Comparison of ENCODE assay signal across 16 mouse cellular contexts in the genomic region with DNA sequence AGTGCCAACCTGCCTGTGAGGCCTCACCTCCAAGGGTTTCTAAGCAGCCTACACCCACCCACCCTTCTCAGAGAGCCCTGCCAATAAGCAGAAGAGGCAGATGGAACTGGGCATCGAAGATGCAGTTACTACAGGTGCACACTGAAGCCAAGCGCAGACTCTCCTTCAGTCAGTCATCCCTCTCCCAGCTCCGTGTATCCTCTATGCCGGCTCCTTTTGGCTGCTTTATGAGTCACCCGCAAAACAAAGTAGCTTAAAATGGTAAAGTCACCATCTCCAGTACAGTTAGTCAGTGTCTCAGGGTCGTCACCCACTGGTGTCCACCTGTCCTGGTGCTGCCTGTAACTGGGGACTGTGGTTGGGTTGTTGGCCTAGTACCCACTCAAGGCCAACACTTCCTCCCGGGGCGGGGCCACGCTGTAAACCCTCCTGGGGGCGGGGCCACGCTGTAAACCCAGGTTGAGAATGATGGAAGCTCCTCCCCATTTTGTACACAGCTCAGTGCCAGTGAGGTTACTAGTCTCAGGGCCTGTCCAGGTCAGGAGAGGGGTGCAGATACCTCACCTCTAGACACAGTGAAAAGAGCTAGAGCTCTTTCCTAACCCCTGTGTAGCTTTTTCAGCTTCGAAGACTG. TPM values are rescaled to one million over a fixed set of nuclear protein-coding genes. Genes with fewer than 3 reads are reported as not detected.
DNase-seq lines count a peak whose midpoint lies in the region; ATAC-seq lines count a peak whose summit lies in the region.
"Had no signal": no experiment of that assay in that cellular context is flagged by ENCODE, and none has a peak within 500 bp of the region (broad histone marks: within the 10 kb centered on the region; RNA-seq: fewer than 3 reads in every experiment).

No protein-coding gene starts in this region.

- WGBS in forebrain, embryonic 10.5 days: 62% methylated on average over 12 of the region's 12 CpGs
- WGBS in forebrain, embryonic 13.5 days: 65% methylated on average over 12 of the region's 12 CpGs
- 60% methylated on average over 12 of the region's 12 CpGs for WGBS in liver, embryonic 12.5 days (ENCODE audit: insufficient replicate concordance)
- 64% methylated on average over 12 of the region's 12 CpGs for WGBS in liver, embryonic 11.5 days
- 66% methylated on average over 12 of the region's 12 CpGs for WGBS in hindbrain, embryonic 12.5 days
- WGBS in stomach, embryonic 15.5 days: 65% methylated on average over 12 of the region's 12 CpGs

- intact Hi-C loops in left cerebral cortex, postnatal 10 days (cut with DNase I): no loop called here

- H3K4me3 ChIP-seq in forebrain, embryonic 10.5 days: no peak overlapping the region
- no peak overlapping the region for H3K4me3 ChIP-seq in forebrain, embryonic 13.5 days
- no peak overlapping the region for H3K4me3 ChIP-seq in liver, embryonic 12.5 days
- no peak overlapping the region for H3K4me3 ChIP-seq in liver, embryonic 11.5 days (ENCODE audit: low read depth, low read length)
- no peak overlapping the region for H3K4me3 ChIP-seq in hindbrain, embryonic 12.5 days
- H3K4me3 ChIP-seq in stomach, embryonic 15.5 days (replicated peaks): no peak overlapping the region
- H3K4me3 ChIP-seq: limb, embryonic 15.5 days; lung, embryonic 15.5 days had no signal

- no peak for ATAC-seq in forebrain, embryonic 13.5 days
- ATAC-seq in liver, embryonic 12.5 days: peak; percentile 21; the same call in 1 of the 2 replicates
- no peak for ATAC-seq in liver, embryonic 11.5 days (replicated peaks; ENCODE audit: low FRiP score)
- no peak for ATAC-seq in hindbrain, embryonic 12.5 days (ENCODE audit: low FRiP score)
- 0 out of 2 replicates have a peak, but pooled peaks have one; percentile 27 for ATAC-seq in stomach, embryonic 15.5 days (ENCODE audit: insufficient read depth, low FRiP score, low read depth)

- peaks cover 12% of the 10 kb centered on the region for H3K4me1 ChIP-seq in forebrain, embryonic 10.5 days
- H3K4me1 ChIP-seq in forebrain, embryonic 13.5 days: peaks cover 15% of the 10 kb centered on the region
- H3K4me1 ChIP-seq in liver, embryonic 12.5 days: no peaks in the 10 kb centered on the region
- no peaks in the 10 kb centered on the region for H3K4me1 ChIP-seq in liver, embryonic 11.5 days (replicated peaks; ENCODE audit: control insufficient read depth, insufficient read depth, low read length)
- H3K4me1 ChIP-seq in hindbrain, embryonic 12.5 days: 0 out of 2 replicates have a peak, but pooled peaks cover 3% of the 10 kb centered on the region
- H3K4me1 ChIP-seq in stomach, embryonic 15.5 days: no peaks in the 10 kb centered on the region
- H3K4me1 ChIP-seq: limb, embryonic 15.5 days; lung, embryonic 15.5 days had no signal

- no peak overlapping the region for H3K4me2 ChIP-seq in forebrain, embryonic 13.5 days
- no peak overlapping the region for H3K4me2 ChIP-seq in liver, embryonic 12.5 days
- H3K4me2 ChIP-seq in liver, embryonic 11.5 days: no peak overlapping the region
- no peak overlapping the region for H3K4me2 ChIP-seq in hindbrain, embryonic 12.5 days (replicated peaks)
- H3K4me2 ChIP-seq in stomach, embryonic 15.5 days: no peak overlapping the region
- H3K4me2 ChIP-seq: limb, embryonic 15.5 days; lung, embryonic 15.5 days had no signal

- no peaks in the 10 kb centered on the region for H3K9me3 ChIP-seq in forebrain, embryonic 10.5 days
- H3K9me3 ChIP-seq in forebrain, embryonic 13.5 days (replicated peaks): no peaks in the 10 kb centered on the region
- H3K9me3 ChIP-seq in liver, embryonic 12.5 days (replicated peaks): no peaks in the 10 kb centered on the region
- H3K9me3 ChIP-seq in liver, embryonic 11.5 days (ENCODE audit: control insufficient read depth, low read length): no peaks in the 10 kb centered on the region
- H3K9me3 ChIP-seq in hindbrain, embryonic 12.5 days (replicated peaks): no peaks in the 10 kb centered on the region
- H3K9me3 ChIP-seq in stomach, embryonic 15.5 days: no peaks in the 10 kb centered on the region
- H3K9me3 ChIP-seq: limb, embryonic 15.5 days; lung, embryonic 15.5 days had no signal

- no peaks in the 10 kb centered on the region for H3K27me3 ChIP-seq in forebrain, embryonic 10.5 days (ENCODE audit: poor library complexity, severe bottlenecking)
- no peaks in the 10 kb centered on the region for H3K27me3 ChIP-seq in forebrain, embryonic 13.5 days
- H3K27me3 ChIP-seq in liver, embryonic 12.5 days (replicated peaks): 0 out of 2 replicates have a peak, but pooled peaks cover 4% of the 10 kb centered on the region
- H3K27me3 ChIP-seq in liver, embryonic 11.5 days (replicated peaks; ENCODE audit: control insufficient read depth, insufficient read depth, low read length): no peaks in the 10 kb centered on the region
- H3K27me3 ChIP-seq in hindbrain, embryonic 12.5 days: no peaks in the 10 kb centered on the region
- H3K27me3 ChIP-seq in stomach, embryonic 15.5 days (replicated peaks): no peaks in the 10 kb centered on the region
- H3K27me3 ChIP-seq: lung, embryonic 15.5 days had no signal

- H3K9ac ChIP-seq in forebrain, embryonic 13.5 days: no peak overlapping the region
- no peak overlapping the region for H3K9ac ChIP-seq in liver, embryonic 12.5 days
- no peak overlapping the region for H3K9ac ChIP-seq in liver, embryonic 11.5 days (ENCODE audit: low read depth, low read length)
- H3K9ac ChIP-seq in hindbrain, embryonic 12.5 days: peak overlapping the region; percentile 32; the same call in 1 of the 2 replicates
- no peak overlapping the region for H3K9ac ChIP-seq in stomach, embryonic 15.5 days
- H3K9ac ChIP-seq: limb, embryonic 15.5 days; lung, embryonic 15.5 days had no signal

- H3K36me3 ChIP-seq in forebrain, embryonic 10.5 days (replicated peaks): no peaks in the 10 kb centered on the region
- H3K36me3 ChIP-seq in forebrain, embryonic 13.5 days (ENCODE audit: poor library complexity, severe bottlenecking): no peaks in the 10 kb centered on the region
- H3K36me3 ChIP-seq in liver, embryonic 12.5 days: no peaks in the 10 kb centered on the region
- no peaks in the 10 kb centered on the region for H3K36me3 ChIP-seq in liver, embryonic 11.5 days (ENCODE audit: control insufficient read depth, insufficient read depth, low read length)
- no peaks in the 10 kb centered on the region for H3K36me3 ChIP-seq in hindbrain, embryonic 12.5 days
- H3K36me3 ChIP-seq in stomach, embryonic 15.5 days: no peaks in the 10 kb centered on the region
- H3K36me3 ChIP-seq: limb, embryonic 15.5 days; lung, embryonic 15.5 days had no signal

- H3K27ac ChIP-seq in forebrain, embryonic 10.5 days: peak overlapping the region; percentile 78
- no peak overlapping the region for H3K27ac ChIP-seq in forebrain, embryonic 13.5 days
- H3K27ac ChIP-seq in liver, embryonic 12.5 days: no peak overlapping the region
- H3K27ac ChIP-seq in liver, embryonic 11.5 days (ENCODE audit: low read depth, low read length): no peak overlapping the region
- no peak overlapping the region for H3K27ac ChIP-seq in hindbrain, embryonic 12.5 days
- no peak overlapping the region for H3K27ac ChIP-seq in stomach, embryonic 15.5 days
- H3K27ac ChIP-seq: limb, embryonic 15.5 days; lung, embryonic 15.5 days had no signal

- no peak for DNase-seq in forebrain, embryonic 10.5 days (ENCODE audit: extremely low spot score, low spot score)
- no peak for DNase-seq in liver, embryonic 11.5 days (ENCODE audit: low spot score)
- no peak for DNase-seq in neural tube, embryonic 10.5 days (ENCODE audit: extremely low spot score, low spot score)
- no peak for DNase-seq in left cerebral cortex, postnatal 10 days (ENCODE audit: extremely low spot score in 1 of 2, low spot score in 2 of 2)
- DNase-seq: B cell, adult 2 months; cerebellum, postnatal 25 days; heart, postnatal 36 days; kidney, postnatal 14 days; layer of hippocampus, postnatal 36 days; right cerebral cortex, adult 18-20 months had no signal

RNA-seq across cellular contexts. Expression of a gene that starts 17.5 kb away (rescaled TPM):
- 135 and 138 TPM in 2 replicates for polyA plus RNA-seq in forebrain, embryonic 10.5 days (2016; fragmentation: Nextera tagmentation; extraction: Ambion mirVana)
- 138 and 147 TPM in 2 replicates for polyA plus RNA-seq in forebrain, embryonic 13.5 days (2015; fragmentation: Nextera tagmentation; extraction: Ambion mirVana)
- 103 and 105 TPM in 2 replicates for polyA plus RNA-seq in liver, embryonic 12.5 days (2016; fragmentation: Nextera tagmentation; extraction: Ambion mirVana)
- 138 and 151 TPM in 2 replicates for polyA plus RNA-seq in liver, embryonic 11.5 days (2014; fragmentation: Nextera tagmentation; extraction: Ambion mirVana)
- 153 and 163 TPM in 2 replicates for polyA plus RNA-seq in hindbrain, embryonic 12.5 days (2016; fragmentation: Nextera tagmentation; extraction: Ambion mirVana)
- 145 and 154 TPM in 2 replicates for polyA plus RNA-seq in stomach, embryonic 15.5 days (2015; fragmentation: Nextera tagmentation; extraction: Ambion mirVana)
- 100 to 1,000 TPM; 237 to 246 TPM for total RNA-seq in left cerebral cortex, postnatal 10 days (2021)

Comparison
In these comparisons a context has a peak if more than half of its experiments do, and no peak if none do; other contexts are left out.
1. ATAC-seq: peak in liver, embryonic 12.5 days (single experiment) and stomach, embryonic 15.5 days (single experiment); none in forebrain, embryonic 13.5 days (single experiment), liver, embryonic 11.5 days (single experiment) and hindbrain, embryonic 12.5 days (single experiment).